Mouse (Mus musculus): ENCODE measurements around the gene Nap1l1.

DNA sequence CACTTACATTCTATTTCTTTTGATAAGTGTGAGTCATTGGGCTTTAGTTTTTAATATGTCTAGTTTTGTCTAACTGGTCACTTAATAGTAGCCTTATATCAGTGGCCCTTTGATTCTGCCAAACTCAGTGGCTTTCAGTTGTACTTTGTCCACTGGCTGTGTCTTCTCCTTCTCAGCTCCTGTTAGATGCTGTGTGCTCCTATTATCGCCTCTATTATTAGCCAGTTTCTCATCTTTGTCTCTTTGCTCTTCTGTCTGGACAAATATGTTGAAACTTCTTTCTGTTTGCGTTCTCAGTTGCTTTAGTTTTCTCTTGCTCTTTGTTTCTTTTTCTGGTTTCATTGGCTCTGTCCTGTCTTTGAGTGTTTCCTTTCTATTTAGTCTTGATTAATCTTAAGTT lies 9.6 kb downstream of the Nap1l1 start:
- TF ChIP-seq EP300 (IDR thresholded peaks at IDR 0.05; ENCODE audit: low read depth) (no peak), CTCF (IDR thresholded peaks at IDR 0.05; ENCODE audit: low read depth) (no peak)
